20 mouse cellular contexts compared by ENCODE assay signal in the genomic region with DNA sequence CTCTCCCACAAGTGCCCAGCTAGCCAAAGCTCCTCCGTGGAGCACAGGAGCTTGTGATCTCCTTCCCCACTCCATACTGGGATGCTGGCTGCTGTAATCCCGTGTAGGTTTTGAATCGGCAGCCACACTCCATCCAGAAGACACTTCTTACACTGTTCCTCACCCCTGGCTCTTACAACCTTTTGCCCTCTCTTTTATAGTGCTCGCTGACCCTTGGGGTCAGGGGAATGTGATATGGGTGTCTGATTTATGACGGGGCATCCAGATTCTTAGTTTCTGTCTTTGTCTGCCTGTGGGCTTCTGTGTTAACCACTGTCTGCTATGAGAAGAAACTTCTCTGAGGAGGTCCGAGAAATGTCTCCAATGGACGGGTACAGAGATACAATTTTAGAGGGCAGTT.
"Had no signal": no experiment of that assay in that cellular context is flagged by ENCODE, and none has a peak within 500 bp of the region (broad histone marks: within the 10 kb centered on the region; RNA-seq: fewer than 3 reads in every experiment).

No protein-coding gene starts in this region.

- DNase-seq: kidney, adult 9 months; kidney, postnatal 25 days; left cerebral cortex, postnatal 4 days; liver; lung, adult 2 months; lung, postnatal 14 days; lung, postnatal 4 days; right cerebral cortex, postnatal 4 days; thymus, adult 2 months; thymus, postnatal 14 days; thymus, postnatal 4 days had no signal

- H3K4me3 ChIP-seq: limb, embryonic 13.5 days; liver, embryonic 12.5 days; liver, embryonic 15.5 days; midbrain, embryonic 12.5 days; midbrain, embryonic 15.5 days; neural tube, embryonic 13.5 days had no signal

- H3K9ac ChIP-seq: limb, embryonic 13.5 days; liver, embryonic 12.5 days; liver, embryonic 15.5 days; midbrain, embryonic 12.5 days; midbrain, embryonic 15.5 days; neural tube, embryonic 13.5 days had no signal

- H3K27me3 ChIP-seq: limb, embryonic 13.5 days; liver, embryonic 12.5 days; liver, embryonic 15.5 days; midbrain, embryonic 12.5 days; midbrain, embryonic 15.5 days; neural tube, embryonic 13.5 days had no signal

- H3K4me1 ChIP-seq: limb, embryonic 13.5 days; liver, embryonic 12.5 days; liver, embryonic 15.5 days; midbrain, embryonic 12.5 days; midbrain, embryonic 15.5 days; neural tube, embryonic 13.5 days had no signal

- H3K36me3 ChIP-seq: limb, embryonic 13.5 days; liver, embryonic 12.5 days; liver, embryonic 15.5 days; midbrain, embryonic 12.5 days; midbrain, embryonic 15.5 days; neural tube, embryonic 13.5 days had no signal

- H3K4me2 ChIP-seq: limb, embryonic 13.5 days; liver, embryonic 12.5 days; liver, embryonic 15.5 days; midbrain, embryonic 12.5 days; midbrain, embryonic 15.5 days; neural tube, embryonic 13.5 days had no signal

- H3K27ac ChIP-seq: limb, embryonic 13.5 days; liver, embryonic 12.5 days; liver, embryonic 15.5 days; midbrain, embryonic 12.5 days; midbrain, embryonic 15.5 days; neural tube, embryonic 13.5 days; stomach, postnatal 0 days had no signal

- H3K9me3 ChIP-seq: liver, embryonic 12.5 days; liver, embryonic 15.5 days; midbrain, embryonic 12.5 days; midbrain, embryonic 15.5 days had no signal

- ATAC-seq: inflammation-experienced regulatory T-cells, adult 6 months; intestine, postnatal 0 days; liver, embryonic 12.5 days; midbrain, embryonic 15.5 days had no signal
